Mouse (Mus musculus) CH12.LX (cell line): ENCODE results near the gene Lta.

Experiments used
- CHD1 ChIP-seq: IDR thresholded peaks from 2 replicates; pipeline ENCODE4 v1.6.1; 2012; ENCODE audit warnings: low read depth, low read length, improper control_type of control experiment, inconsistent platforms
- CTCF ChIP-seq, 2 experiments: IDR thresholded peaks in 1 of 2; conservative IDR thresholded peaks in 1 of 2; 2 replicates each; pipeline ENCODE4 v1.5.1; 2011 to 2012; ENCODE audit warnings: low read depth in 2 of 2, low read length in 2 of 2, improper control_type of control experiment in 1 of 2, inconsistent platforms in 1 of 2, mild to moderate bottlenecking in 1 of 2, moderate library complexity in 1 of 2
- SIN3A ChIP-seq: IDR thresholded peaks from 2 replicates; pipeline ENCODE4 v1.6.1; 2012; ENCODE audit warnings: low read length, improper control_type of control experiment, inconsistent platforms
- TBP ChIP-seq: conservative IDR thresholded peaks from 2 replicates; pipeline ENCODE4 v1.6.1; 2011; ENCODE audit warnings: low read depth, low read length, improper control_type of control experiment

DNA sequence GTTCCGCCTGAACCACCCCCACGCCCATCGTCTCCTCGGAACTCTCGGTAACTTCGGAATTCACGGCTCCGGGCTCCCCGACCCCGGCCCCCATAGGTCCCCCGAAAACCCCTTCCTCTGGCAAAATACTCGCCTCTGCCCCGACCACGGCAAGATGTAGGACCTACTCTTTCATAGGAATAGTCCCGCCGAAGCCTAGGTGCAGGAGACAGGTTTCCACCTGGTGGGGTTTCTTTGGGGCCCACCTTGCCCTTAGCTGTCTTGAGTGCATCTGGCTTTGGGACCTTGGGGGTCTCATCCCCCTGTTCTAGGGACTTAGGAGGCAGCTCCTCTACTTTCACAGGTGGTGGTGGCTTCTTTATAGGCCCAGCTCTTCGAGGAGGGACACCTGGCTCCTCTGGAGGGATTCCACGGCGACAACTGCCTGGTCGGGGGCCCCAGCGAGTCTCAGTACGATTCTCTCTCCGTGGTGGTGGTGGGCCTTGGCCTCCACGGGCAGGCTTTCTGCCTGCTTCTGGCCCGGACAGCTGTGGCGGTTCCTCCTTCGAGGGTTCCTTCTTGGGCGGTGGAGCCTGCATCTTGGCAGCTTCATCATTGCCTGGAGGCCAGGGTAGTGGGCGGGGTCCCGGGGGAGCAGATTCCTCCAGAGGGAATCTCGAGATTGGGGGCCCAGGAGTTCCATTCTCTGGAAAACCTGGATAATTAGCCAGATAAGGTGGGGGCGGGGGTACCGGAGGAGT, 48.5 kb downstream of the Lta start:
- TF ChIP-seq TBP (no peak), SIN3A (no peak), CHD1 (no peak), CTCF (conservative IDR thresholded peaks at IDR 0.05 in 1 of 2, IDR thresholded peaks at IDR 0.05 in 1 of 2; ENCODE audit: low read depth in 2 of 2, low read length in 2 of 2) (no peak)
